Mouse (Mus musculus) brain, adult 2 months (tissue): ENCODE results near the gene Cinp.

ENCODE experiments used
- DNase-seq: peaks from one replicate; pipeline ENCODE4 v3.0.0; 2011; ENCODE audit warnings: low read depth, low spot score

Gene Cinp

DNA sequence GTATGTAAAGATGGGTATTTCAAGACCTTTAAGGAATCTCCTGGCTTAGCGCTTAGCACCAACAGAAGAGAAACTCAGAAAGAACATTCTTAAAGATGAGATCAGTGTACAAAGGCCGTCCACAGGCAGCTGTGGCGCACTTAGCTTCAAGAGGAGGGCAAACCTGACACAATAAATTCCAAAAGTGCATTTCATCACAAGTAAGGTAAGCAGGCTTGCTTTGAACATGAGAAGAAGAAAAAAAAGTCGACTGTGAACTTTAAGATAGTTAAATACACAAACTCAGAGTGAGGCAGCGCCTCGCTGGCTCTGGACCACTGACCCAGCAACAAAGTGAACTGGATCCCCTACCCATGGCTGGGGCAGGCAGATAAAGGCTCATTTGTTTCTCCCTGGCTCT is 52.2 kb downstream of the Cinp start:
- no peak for DNase-seq

DNA sequence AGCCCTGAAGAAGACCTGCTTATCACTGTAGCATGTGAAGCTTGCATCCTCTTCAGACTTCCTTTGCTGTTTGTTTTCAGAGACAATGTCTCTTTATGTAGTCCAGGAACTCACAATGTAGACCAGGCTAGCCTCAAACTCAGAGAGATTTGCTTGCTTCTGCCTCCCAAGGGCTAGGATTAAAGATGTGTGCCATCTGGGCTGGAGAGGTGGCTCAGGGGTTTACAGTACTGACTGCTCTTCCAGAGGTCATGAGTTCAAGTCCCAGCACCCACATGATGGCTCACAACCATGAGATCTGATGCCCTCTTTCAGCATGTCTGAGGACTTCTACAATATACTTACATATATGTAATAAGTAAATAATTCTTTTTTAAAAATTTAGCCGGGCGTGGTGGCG is 53.8 kb downstream of the Cinp start:
- no peak for DNase-seq

DNA sequence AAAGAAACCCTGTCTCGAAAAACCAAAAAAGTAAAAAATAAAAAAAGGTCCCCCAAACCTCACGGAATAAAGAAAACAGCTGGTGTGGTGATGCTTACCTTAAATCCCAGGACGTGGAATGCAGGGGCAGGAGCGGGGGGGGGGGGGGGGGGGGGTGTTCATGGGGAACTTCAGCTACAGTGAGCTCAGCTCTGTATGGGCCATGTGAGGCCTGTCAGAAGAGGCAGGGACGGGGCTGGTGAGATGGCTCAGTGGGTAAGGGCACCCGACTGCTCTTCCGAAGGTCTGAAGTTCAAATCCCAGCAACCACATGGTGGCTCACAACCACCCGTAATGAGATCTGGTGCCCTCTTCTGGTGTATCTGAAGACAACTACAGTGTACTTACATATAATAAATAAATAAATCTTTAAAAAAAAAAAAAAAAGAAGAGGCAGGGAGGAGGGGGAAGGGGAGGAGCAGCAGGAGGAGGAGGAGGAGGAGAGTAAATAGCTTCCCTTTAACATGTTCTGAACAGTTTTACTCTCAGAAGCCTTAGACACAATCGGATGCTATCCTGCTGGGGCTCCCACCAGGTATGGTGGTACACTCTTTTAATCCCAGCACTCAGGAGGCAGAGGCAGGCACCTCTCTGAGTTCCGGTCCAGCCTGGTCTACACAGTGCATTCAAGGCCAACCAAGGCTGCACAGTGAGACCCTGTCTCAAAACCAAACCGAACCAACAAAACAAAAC is 58.5 kb downstream of the Cinp start:
- DNase-seq: no peak

DNA sequence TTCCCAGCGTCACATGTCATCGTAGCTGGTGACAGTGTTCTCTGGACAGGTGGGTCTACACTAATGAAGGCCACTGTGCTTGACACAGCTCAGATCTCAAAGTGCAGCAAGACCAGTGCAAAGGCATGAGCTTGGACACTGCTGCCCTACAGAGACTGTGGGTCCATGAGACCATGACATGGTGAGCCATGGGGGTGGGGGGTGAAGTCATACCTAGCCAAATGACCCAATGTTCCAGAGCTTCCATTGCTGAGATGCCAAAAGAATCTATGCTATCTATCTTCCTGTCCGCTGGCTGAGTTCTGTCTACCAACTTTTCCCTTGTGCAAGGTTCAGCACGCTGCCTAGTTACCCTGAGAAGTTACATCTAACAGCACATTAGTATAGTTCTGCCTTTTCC is 60.0 kb downstream of the Cinp start:
- DNase-seq: no peak
